19 mouse cellular contexts compared by ENCODE assay signal in the genomic region with DNA sequence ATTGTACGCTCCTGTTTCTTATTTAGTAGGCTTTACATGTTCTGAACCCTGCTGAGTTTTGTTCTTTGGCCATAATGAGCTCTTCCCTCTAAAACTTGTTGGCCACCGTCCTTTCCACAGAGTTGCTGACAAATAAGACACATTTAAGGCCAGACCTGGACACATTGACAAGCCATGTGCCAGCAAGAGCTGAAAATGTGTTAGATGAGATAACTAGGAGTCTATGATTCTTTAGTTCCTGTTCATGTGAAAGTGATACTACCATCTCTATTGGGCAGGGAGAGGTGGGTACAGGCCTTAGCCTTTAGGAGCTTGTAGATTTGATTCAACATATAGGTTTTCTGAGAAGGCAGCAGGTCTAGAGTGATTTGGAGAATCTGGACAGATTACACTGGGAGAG.
DNase-seq lines count a peak whose midpoint lies in the region; ATAC-seq and TF ChIP-seq lines count a peak whose summit lies in the region.
"Had no signal": no experiment of that assay in that cellular context is flagged by ENCODE, and none has a peak within 500 bp of the region (broad histone marks: within the 10 kb centered on the region; RNA-seq: fewer than 3 reads in every experiment).

No protein-coding gene starts in this region.

- DNase-seq in liver (no peak), G1E (ENCODE audit: low spot score) (no peak), MEL (ENCODE audit: low read depth, low spot score) (peak; percentile 25)
- DNase-seq in limb, embryonic 10.5 days (ENCODE audit: low spot score): no peak
- no peak for DNase-seq in hindbrain, embryonic 11.5 days (ENCODE audit: low spot score)
- DNase-seq: adrenal gland, adult 2 months; adrenal gland, postnatal 10 days; adrenal gland, postnatal 25 days; cerebellum, adult 11 months; cerebellum, adult 18-20 months; cerebellum, adult 9-10 months; cerebellum, postnatal 10 days; cerebellum, postnatal 25 days; forebrain, postnatal 0 days had no signal

- TF ChIP-seq POLR2A in MEL (IDR thresholded peaks at IDR 0.05; ENCODE audit: control insufficient read depth in 1 of 2, insufficient read depth in 1 of 2, low read depth in 1 of 2, low read length in 2 of 2, poor library complexity in 1 of 2): no peak

- TF ChIP-seq EP300 in MEL (IDR thresholded peaks at IDR 0.05; ENCODE audit: low read depth in 1 of 2, low read length in 2 of 2): peak in 1 of 2 experiments; percentile 13; a peak in 1 of 4 replicates

- no peak overlapping the region for H3K27ac ChIP-seq in liver, embryonic 12.5 days
- H3K27ac ChIP-seq in MEL (ENCODE audit: control insufficient read depth, low read depth, low read length): no peak overlapping the region
- no peak overlapping the region for H3K27ac ChIP-seq in limb, embryonic 10.5 days
- no peak overlapping the region for H3K27ac ChIP-seq in hindbrain, embryonic 11.5 days (ENCODE audit: low read depth, low read length)
- H3K27ac ChIP-seq: embryonic facial prominence, embryonic 10.5 days; embryonic facial prominence, embryonic 12.5 days; forebrain, embryonic 13.5 days; forebrain, embryonic 15.5 days had no signal

- H3K4me2 ChIP-seq in liver, embryonic 12.5 days: no peak overlapping the region
- no peak overlapping the region for H3K4me2 ChIP-seq in hindbrain, embryonic 11.5 days (replicated peaks; ENCODE audit: low read depth, low read length)
- H3K4me2 ChIP-seq: embryonic facial prominence, embryonic 12.5 days; forebrain, embryonic 13.5 days; forebrain, embryonic 15.5 days had no signal

- WGBS in liver, embryonic 12.5 days (ENCODE audit: insufficient replicate concordance): 54% methylated on average over 2 of the region's 2 CpGs
- 79% methylated on average over 2 of the region's 2 CpGs for WGBS in limb, embryonic 10.5 days
- WGBS in hindbrain, embryonic 11.5 days: 87% methylated on average over 2 of the region's 2 CpGs

- no peak overlapping the region for H3K9ac ChIP-seq in liver, embryonic 12.5 days
- no peak overlapping the region for H3K9ac ChIP-seq in MEL (ENCODE audit: control insufficient read depth, low read depth, low read length, poor library complexity, severe bottlenecking)
- H3K9ac ChIP-seq in hindbrain, embryonic 11.5 days (ENCODE audit: low read depth, low read length): no peak overlapping the region
- H3K9ac ChIP-seq: embryonic facial prominence, embryonic 12.5 days; forebrain, embryonic 13.5 days; forebrain, embryonic 15.5 days; forebrain, postnatal 0 days had no signal

- H3K4me1 ChIP-seq in liver, embryonic 12.5 days: 0 out of 2 replicates have a peak, but pooled peaks cover 8% of the 10 kb centered on the region
- H3K4me1 ChIP-seq in G1E (ENCODE audit: insufficient read depth, low read depth, low read length): peaks cover 8% of the 10 kb centered on the region
- H3K4me1 ChIP-seq in MEL (ENCODE audit: control insufficient read depth in 1 of 2, insufficient read depth in 2 of 2, low read length in 2 of 2): peaks cover 0 to 5% of the 10 kb centered on the region in 2 experiments; a peak in 1 of 4 replicates
- no peaks in the 10 kb centered on the region for H3K4me1 ChIP-seq in limb, embryonic 10.5 days
- no peaks in the 10 kb centered on the region for H3K4me1 ChIP-seq in hindbrain, embryonic 11.5 days (replicated peaks; ENCODE audit: control insufficient read depth, insufficient read depth, low read length)
- H3K4me1 ChIP-seq: embryonic facial prominence, embryonic 10.5 days; embryonic facial prominence, embryonic 12.5 days; forebrain, embryonic 13.5 days; forebrain, embryonic 15.5 days had no signal

- ATAC-seq in liver, embryonic 12.5 days: peak; percentile 55
- peak; percentile 70 for ATAC-seq in G1E (ENCODE audit: extremely low read depth, insufficient number of reproducible peaks, low FRiP score, poor library complexity, severe bottlenecking)
- no peak for ATAC-seq in hindbrain, embryonic 11.5 days (ENCODE audit: low FRiP score)
- ATAC-seq: forebrain, embryonic 13.5 days; forebrain, embryonic 15.5 days; forebrain, postnatal 0 days had no signal

- H3K27me3 ChIP-seq in liver, embryonic 12.5 days (replicated peaks): no peaks in the 10 kb centered on the region
- H3K27me3 ChIP-seq in G1E (ENCODE audit: insufficient read depth, low read length) (no peaks in the 10 kb centered on the region), MEL (ENCODE audit: control insufficient read depth in 1 of 2, insufficient read depth in 2 of 2, low read length in 2 of 2) (no peaks in the 10 kb centered on the region)
- no peaks in the 10 kb centered on the region for H3K27me3 ChIP-seq in limb, embryonic 10.5 days (ENCODE audit: low read depth, poor library complexity, severe bottlenecking)
- no peaks in the 10 kb centered on the region for H3K27me3 ChIP-seq in hindbrain, embryonic 11.5 days (ENCODE audit: control insufficient read depth, insufficient read depth, low read length)
- H3K27me3 ChIP-seq: embryonic facial prominence, embryonic 12.5 days; forebrain, embryonic 13.5 days; forebrain, embryonic 15.5 days had no signal

- no peak for TF ChIP-seq CTCF in G1E (IDR thresholded peaks at IDR 0.05; ENCODE audit: low read depth, low read length)
- no peak for TF ChIP-seq CTCF in MEL (IDR thresholded peaks at IDR 0.05 in 2 of 3, conservative IDR thresholded peaks at IDR 0.05 in 1 of 3; ENCODE audit: control insufficient read depth in 1 of 3, insufficient read depth in 1 of 3, low read depth in 2 of 3, low read length in 3 of 3, poor library complexity in 1 of 3, severe bottlenecking in 1 of 3)

- no peaks in the 10 kb centered on the region for H3K79me2 ChIP-seq in MEL (ENCODE audit: control insufficient read depth, insufficient read depth, low read length, poor library complexity)

- no peak for TF ChIP-seq RAD21 in MEL (IDR thresholded peaks at IDR 0.05; ENCODE audit: low read depth, low read length)

- no peaks in the 10 kb centered on the region for H3K36me3 ChIP-seq in liver, embryonic 12.5 days
- H3K36me3 ChIP-seq in G1E (replicated peaks): no peaks in the 10 kb centered on the region
- no peaks in the 10 kb centered on the region for H3K36me3 ChIP-seq in MEL (ENCODE audit: control insufficient read depth in 1 of 2, insufficient read depth in 2 of 2, low read length in 2 of 2)
- H3K36me3 ChIP-seq in limb, embryonic 10.5 days: no peaks in the 10 kb centered on the region
- no peaks in the 10 kb centered on the region for H3K36me3 ChIP-seq in hindbrain, embryonic 11.5 days (ENCODE audit: control insufficient read depth, insufficient read depth, low read length)
- H3K36me3 ChIP-seq: embryonic facial prominence, embryonic 10.5 days; embryonic facial prominence, embryonic 12.5 days; forebrain, embryonic 15.5 days had no signal

- H3K9me3 ChIP-seq in liver, embryonic 12.5 days (replicated peaks): no peaks in the 10 kb centered on the region
- no peaks in the 10 kb centered on the region for H3K9me3 ChIP-seq in G1E (replicated peaks)
- no peaks in the 10 kb centered on the region for H3K9me3 ChIP-seq in MEL (replicated peaks; ENCODE audit: insufficient read depth, low read length)
- H3K9me3 ChIP-seq in limb, embryonic 10.5 days (replicated peaks): no peaks in the 10 kb centered on the region
- no peaks in the 10 kb centered on the region for H3K9me3 ChIP-seq in hindbrain, embryonic 11.5 days (ENCODE audit: control insufficient read depth, low read length)
- H3K9me3 ChIP-seq: embryonic facial prominence, embryonic 10.5 days; embryonic facial prominence, embryonic 12.5 days; forebrain, embryonic 13.5 days; forebrain, embryonic 15.5 days had no signal

- no peak overlapping the region for H3K4me3 ChIP-seq in liver, embryonic 12.5 days
- H3K4me3 ChIP-seq in G1E (ENCODE audit: low read depth, low read length) (no peak overlapping the region), MEL (ENCODE audit: control insufficient read depth in 1 of 2, insufficient read depth in 1 of 2, low read depth in 2 of 2, low read length in 2 of 2) (no peak overlapping the region)
- no peak overlapping the region for H3K4me3 ChIP-seq in limb, embryonic 10.5 days
- no peak overlapping the region for H3K4me3 ChIP-seq in hindbrain, embryonic 11.5 days (ENCODE audit: low read depth, low read length)
- H3K4me3 ChIP-seq: embryonic facial prominence, embryonic 10.5 days; embryonic facial prominence, embryonic 12.5 days; forebrain, embryonic 13.5 days; forebrain, embryonic 15.5 days had no signal

TF ChIP-seq in MEL, 35 proteins besides CTCF, POLR2A, EP300 and RAD21:
- no peak for TF ChIP-seq NRF1 (IDR thresholded peaks at IDR 0.05; ENCODE audit: insufficient read depth, low read depth, low read length, poor library complexity, severe bottlenecking)
- no peak for TF ChIP-seq USF2 (IDR thresholded peaks at IDR 0.05; ENCODE audit: borderline replicate concordance in 1 of 2, insufficient read depth in 1 of 2, low read depth in 1 of 2, low read length in 2 of 2)
- TF ChIP-seq TBP (IDR thresholded peaks at IDR 0.05; ENCODE audit: low read depth, low read length): no peak
- 0 out of 2 replicates have a peak, but pooled peaks have one; percentile 27 for TF ChIP-seq TAL1 (IDR thresholded peaks at IDR 0.05; ENCODE audit: low read length)
- 0 out of 2 replicates have a peak, but pooled peaks have one; percentile 16 for TF ChIP-seq GATA1 (IDR thresholded peaks at IDR 0.05; ENCODE audit: low read depth, low read length)
